Mouse (Mus musculus) C2C12 (cell line): ENCODE results near the gene Vmn2r83. TPM values are rescaled to one million over a fixed set of nuclear protein-coding genes. Genes with fewer than 3 reads are reported as not detected.

Source experiments
- H3K27me3 ChIP-seq: one replicate; pipeline ENCODE4 v1.6.1; 2011; ENCODE audit not compliant: control insufficient read depth, insufficient read depth, insufficient read length
- H3K36me3 ChIP-seq: one replicate; pipeline ENCODE4 v1.6.1; 2011; ENCODE audit not compliant: control insufficient read depth, insufficient read depth
- H3K4me3 ChIP-seq: one replicate; pipeline ENCODE4 v1.5.1; 2011; ENCODE audit warnings: mild to moderate bottlenecking, control low read depth; ENCODE audit not compliant: poor library complexity, insufficient read depth, severe bottlenecking
- H3K79me2 ChIP-seq: one replicate; pipeline ENCODE4 v1.6.1; 2011; ENCODE audit not compliant: control insufficient read depth, insufficient read depth
- H3K79me3 ChIP-seq: one replicate; pipeline ENCODE4 v1.6.1; 2011; ENCODE audit warnings: low read depth, control low read depth
- H3ac ChIP-seq: one replicate; pipeline ENCODE3; 2011; ENCODE audit warnings: low read depth; ENCODE audit not compliant: control insufficient read depth, insufficient read length
- CEBPB ChIP-seq: IDR thresholded peaks from one replicate; pipeline ENCODE4 v1.6.1; 2011; ENCODE audit warnings: low read depth, mild to moderate bottlenecking, control low read depth, moderate library complexity
- CTCF ChIP-seq: IDR thresholded peaks from one replicate; pipeline ENCODE4 v1.5.1; 2011; ENCODE audit not compliant: control insufficient read depth, insufficient read depth, insufficient read length
- FOSL1 ChIP-seq: IDR thresholded peaks from one replicate; pipeline ENCODE4 v1.8.0; 2011; ENCODE audit warnings: mild to moderate bottlenecking, low read length; ENCODE audit not compliant: poor library complexity, insufficient read depth, severe bottlenecking
- MAX ChIP-seq: IDR thresholded peaks from one replicate; pipeline ENCODE4 v1.6.1; 2011; ENCODE audit warnings: mild to moderate bottlenecking, control low read depth
- MYOD1 ChIP-seq: IDR thresholded peaks from one replicate; pipeline ENCODE4 v1.6.1; 2011; ENCODE audit warnings: low read depth; ENCODE audit not compliant: control insufficient read depth, insufficient read length
- MYOG ChIP-seq: IDR thresholded peaks from one replicate; pipeline ENCODE4 v1.6.1; 2011; ENCODE audit not compliant: control insufficient read depth, insufficient read length; ENCODE audit errors: extremely low read depth
- USF1 ChIP-seq: IDR thresholded peaks from one replicate; pipeline ENCODE4 v1.6.1; 2011; ENCODE audit warnings: low read depth, mild to moderate bottlenecking, control low read depth, moderate library complexity
- microRNA-seq: library from miRNA; unstranded; fragments of <30 nt; microRNA quantifications from one replicate; pipeline ENCODE4, GENCODE M21; 2019; ENCODE audit warnings: borderline microRNAs expressed
- polyA plus RNA-seq: library from polyadenylated mRNA; unstranded; fragments of >200 nt; fragmentation: generic; extraction: Trizol; gene quantifications from one replicate; pipeline ENCODE4 v1.2.1, GENCODE M21; 2012; ENCODE audit warnings: missing spikeins

Vmn2r83 gene
- polyA plus RNA-seq, 1 experiment: not detected

GRCm38 (mm10) chr10:79539701-79540495 lies 71.4 kb downstream of the Vmn2r83 start:
- H3K4me3 ChIP-seq: no peak overlapping the region
- H3K79me2 ChIP-seq: no peaks in the 10 kb centered on the region
- no peak overlapping the region for H3ac ChIP-seq
- no peaks in the 10 kb centered on the region for H3K27me3 ChIP-seq
- no peaks in the 10 kb centered on the region for H3K79me3 ChIP-seq
- no peak for TF ChIP-seq MYOG
- TF ChIP-seq CEBPB: no peak
- peaks cover 63% of the 10 kb centered on the region for H3K36me3 ChIP-seq

- H3K27me3 ChIP-seq: no peaks in the 10 kb centered on the region
- H3ac ChIP-seq: no peak overlapping the region
- peaks cover 70% of the 10 kb centered on the region for H3K36me3 ChIP-seq
- TF ChIP-seq MAX (no peak), FOSL1 (no peak), CEBPB (no peak), MYOG (no peak), CTCF (no peak), MYOD1 (no peak), USF1 (no peak)
- no peaks in the 10 kb centered on the region for H3K79me2 ChIP-seq
- H3K4me3 ChIP-seq: no peak overlapping the region
- no peaks in the 10 kb centered on the region for H3K79me3 ChIP-seq
Observed at GRCm38 (mm10) chr10:79540746-79541145, 72.2 kb downstream of the Vmn2r83 start.

GRCm38 (mm10) chr10:79541522-79541921 lies 73.0 kb downstream of the Vmn2r83 start:
- TF ChIP-seq CTCF: no peak
- no peak for TF ChIP-seq CEBPB
- no peak for TF ChIP-seq MYOD1
- TF ChIP-seq USF1: no peak
- no peak for TF ChIP-seq FOSL1
- TF ChIP-seq MYOG: no peak
- no peak for TF ChIP-seq MAX
- H3ac ChIP-seq: no peak overlapping the region
- no peak overlapping the region for H3K4me3 ChIP-seq
- no peaks in the 10 kb centered on the region for H3K79me3 ChIP-seq
- H3K79me2 ChIP-seq: no peaks in the 10 kb centered on the region
- H3K27me3 ChIP-seq: no peaks in the 10 kb centered on the region
- H3K36me3 ChIP-seq: peaks cover 77% of the 10 kb centered on the region

DNA sequence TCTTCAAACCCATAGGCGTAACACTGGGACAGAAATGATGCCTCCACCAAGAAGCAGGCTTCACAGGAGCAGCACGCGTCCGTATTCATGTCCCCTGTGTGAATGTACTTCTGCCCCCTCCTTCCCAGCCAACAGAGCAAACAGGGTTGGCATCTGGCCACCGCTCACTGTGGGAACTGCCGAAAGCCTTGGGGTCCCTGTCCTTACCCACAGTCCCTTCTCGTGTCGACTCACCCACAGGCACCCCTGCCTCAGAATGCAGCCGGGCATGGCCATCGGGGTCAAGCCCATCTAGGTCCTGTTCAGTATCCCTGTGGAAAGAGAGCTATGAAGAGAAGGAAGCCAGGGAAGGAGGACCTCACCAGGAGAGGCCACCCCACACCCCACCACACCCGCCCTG lies 73.6 kb downstream of the Vmn2r83 start:
- Histone ChIP-seq H3K4me3 (no peak overlapping the region), H3K36me3 (peaks cover 84% of the 10 kb centered on the region), H3K79me2 (no peaks in the 10 kb centered on the region), H3ac (no peak overlapping the region), H3K79me3 (no peaks in the 10 kb centered on the region), H3K27me3 (no peaks in the 10 kb centered on the region)
- TF ChIP-seq CTCF (no peak), MAX (no peak), MYOG (no peak), CEBPB (no peak), FOSL1 (no peak)

Small RNA genes lying within 50 kb of the gene (microRNA-seq; reads per million reads assigned to microRNA genes)
- 1.6 reads per million, percentile 34 among the genes with 10 or more reads in this experiment for gene Mir6909

Other genes starting within 250 kb of the Vmn2r83 start
- gene Vmn2r81, start 221.0 kb upstream of the Vmn2r83 start, polyA plus RNA-seq: not detected
- not detected for gene Vmn2r82, start 112.2 kb upstream of the Vmn2r83 start, polyA plus RNA-seq
- 166 TPM for gene Plpp2, start 65.1 kb downstream of the Vmn2r83 start, polyA plus RNA-seq
- 26.9 TPM for gene Mier2, start 86.5 kb downstream of the Vmn2r83 start, polyA plus RNA-seq
- gene Theg, start 118.6 kb downstream of the Vmn2r83 start, polyA plus RNA-seq: not detected
- 0.07 TPM for gene C2cd4c, start 145.3 kb downstream of the Vmn2r83 start, polyA plus RNA-seq
- gene Shc2, start 169.2 kb downstream of the Vmn2r83 start, polyA plus RNA-seq: 3.5 TPM
- not detected for gene Odf3l2, start 177.0 kb downstream of the Vmn2r83 start, polyA plus RNA-seq
- gene Madcam1, start 195.8 kb downstream of the Vmn2r83 start, polyA plus RNA-seq: not detected
- gene Tpgs1, start 200.6 kb downstream of the Vmn2r83 start, polyA plus RNA-seq: 80.7 TPM
- 235 TPM for gene Cdc34, start 213.5 kb downstream of the Vmn2r83 start, polyA plus RNA-seq
- gene Gzmm, start 220.3 kb downstream of the Vmn2r83 start, polyA plus RNA-seq: 0.51 TPM
- 749 TPM for gene Bsg, start 235.8 kb downstream of the Vmn2r83 start, polyA plus RNA-seq
- 0.34 TPM for gene Hcn2, start 247.9 kb downstream of the Vmn2r83 start, polyA plus RNA-seq